Mouse (Mus musculus) frontal cortex, postnatal 10 days (tissue): ENCODE measurements around the gene Gabpa.

ENCODE experiments used
- DNase-seq, 2 experiments: peaks; one replicate each; pipeline ENCODE4 v3.0.0; 2022; ENCODE audit warnings: low spot score in 2 of 2, mixed read lengths in 1 of 2

Gabpa gene

DNA sequence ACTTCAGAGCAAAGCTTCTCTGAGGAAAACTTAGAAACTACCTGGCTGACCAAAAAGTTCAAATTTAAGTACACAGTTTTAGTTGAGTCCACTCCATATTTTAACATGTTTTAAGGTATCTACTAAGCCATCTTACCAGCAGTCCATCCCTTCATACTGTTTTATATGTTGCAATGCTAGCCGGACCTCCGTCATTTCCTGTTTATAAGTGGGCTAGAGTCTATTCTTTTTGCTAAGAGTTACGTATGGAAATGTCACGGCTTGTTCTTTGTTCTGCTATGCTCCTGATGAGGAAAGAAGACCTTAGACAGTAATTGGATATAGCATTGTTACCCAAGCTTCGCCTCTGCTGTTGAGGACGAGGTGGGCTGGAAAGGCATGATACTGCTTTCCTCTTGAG lies 18.8 kb downstream of the Gabpa start:
- no peak for DNase-seq

- DNase-seq, result no peak
Observed at GRCm38 (mm10) chr16:84864656-84865055, 29.9 kb downstream of the Gabpa start.

DNA sequence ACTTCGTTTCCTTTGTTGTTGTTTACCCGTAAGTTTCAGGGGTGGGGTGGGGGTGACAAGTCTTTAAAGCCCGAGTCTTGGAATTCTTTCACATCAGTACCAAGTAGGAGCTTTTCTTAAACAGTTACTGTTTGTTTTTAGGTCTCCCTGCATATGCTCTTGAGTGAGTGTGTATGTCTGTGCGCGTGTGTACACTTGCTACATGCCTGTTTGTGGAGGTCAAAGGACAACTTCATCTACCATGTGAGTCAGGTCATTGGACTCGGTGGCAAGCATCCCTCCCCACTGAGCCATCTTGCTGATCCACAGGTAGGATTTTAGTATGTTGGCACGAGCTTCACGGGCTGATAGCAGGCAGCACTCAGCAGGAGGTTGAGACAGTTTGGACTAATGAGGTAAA lies 39.1 kb downstream of the Gabpa start:
- DNase-seq, result no peak

DNA sequence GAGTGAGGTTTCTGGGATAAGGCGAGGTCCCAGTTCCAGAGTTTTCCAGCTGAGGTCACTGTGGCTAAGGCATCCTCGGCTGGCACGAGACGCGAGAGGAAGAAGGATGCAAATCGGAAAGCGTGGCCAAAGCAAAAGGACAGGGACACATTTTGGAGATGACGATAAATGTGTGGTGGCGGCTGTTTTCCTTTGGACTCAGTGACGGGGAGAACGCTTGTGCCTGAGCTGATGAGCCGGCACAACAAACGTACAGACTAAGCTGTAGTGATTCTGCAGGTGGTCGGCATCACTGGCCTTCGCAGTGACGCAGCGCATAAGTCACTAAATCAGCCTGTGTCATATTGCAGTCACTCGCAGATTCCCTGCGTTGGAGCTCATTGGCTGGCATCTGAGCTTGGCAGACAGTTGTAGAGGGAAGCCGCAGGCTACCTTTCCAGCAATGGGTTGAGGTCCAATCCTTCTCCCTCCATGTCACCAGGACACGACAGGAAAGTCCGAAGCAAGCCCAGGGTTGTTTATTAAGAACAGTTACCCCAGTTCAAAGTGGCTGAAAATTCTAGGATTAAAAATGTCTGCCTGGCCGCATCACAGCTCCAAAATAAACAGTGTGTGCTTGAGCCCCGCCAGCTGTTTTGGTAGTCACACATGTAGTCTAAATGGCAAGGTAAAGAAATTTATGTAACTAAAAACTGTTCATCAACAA lies 40.4 kb downstream of the Gabpa start:
- peak in 1 of 2 experiments; percentile 24 for DNase-seq

GRCm38 (mm10) chr16:84875718-84876035 lies 41.0 kb downstream of the Gabpa start:
- no peak for DNase-seq

DNA sequence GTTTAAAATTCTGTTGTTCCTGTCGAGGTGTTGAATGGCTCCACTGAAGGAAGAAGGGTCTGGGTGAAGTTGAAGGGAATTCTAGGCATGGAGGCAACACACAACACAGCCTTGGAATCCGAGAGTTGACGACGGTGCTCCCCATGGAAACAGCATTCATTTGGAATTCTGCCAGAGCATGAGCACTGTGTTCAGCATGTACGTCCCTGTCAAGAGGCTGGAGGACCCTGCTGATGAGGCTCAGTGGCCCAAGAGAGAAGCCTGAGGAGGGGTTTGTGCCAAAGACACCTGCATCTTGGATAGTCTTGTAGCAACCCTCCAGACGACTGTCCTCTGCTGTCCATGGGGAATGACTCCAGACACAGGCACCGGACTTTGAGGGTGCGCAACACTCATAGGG lies 41.4 kb downstream of the Gabpa start:
- no peak for DNase-seq

GRCm38 (mm10) chr16:84879146-84879545 lies 44.4 kb downstream of the Gabpa start:
- peak in 1 of 2 experiments; percentile 50 for DNase-seq

- DNase-seq, result no peak
Observed at GRCm38 (mm10) chr16:84881168-84881567, 46.4 kb downstream of the Gabpa start.

DNA sequence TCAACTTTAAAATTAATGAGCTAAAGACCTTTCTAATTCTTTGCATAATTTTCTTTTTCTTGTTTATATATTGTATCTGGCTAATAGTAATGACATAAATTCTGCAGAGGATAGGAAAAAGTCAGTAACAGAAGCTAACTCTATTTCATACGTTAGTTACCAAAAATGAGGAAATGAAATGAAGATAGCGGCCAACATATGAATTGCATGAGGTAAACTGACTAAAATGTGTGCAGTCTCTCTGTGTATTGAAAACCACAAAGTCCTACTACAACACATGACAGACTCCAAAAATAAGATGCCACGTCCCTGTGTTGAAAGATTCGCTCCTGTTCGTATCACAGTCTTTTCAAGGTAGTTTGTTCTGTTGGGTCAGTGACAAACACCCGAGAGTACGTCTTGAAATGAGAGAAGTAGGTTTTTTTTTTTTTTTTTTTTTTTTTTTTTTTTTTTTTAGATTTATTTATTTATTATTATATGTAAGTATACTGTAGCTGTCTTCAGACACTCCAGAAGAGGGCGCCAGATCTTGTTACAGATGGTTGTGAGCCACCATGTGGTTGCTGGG lies 47.1 kb downstream of the Gabpa start:
- no peak for DNase-seq

- DNase-seq, result no peak
Observed at GRCm38 (mm10) chr16:84884572-84884971, 49.8 kb downstream of the Gabpa start.

GRCm38 (mm10) chr16:84902995-84903394 lies 68.3 kb downstream of the Gabpa start:
- no peak for DNase-seq

DNA sequence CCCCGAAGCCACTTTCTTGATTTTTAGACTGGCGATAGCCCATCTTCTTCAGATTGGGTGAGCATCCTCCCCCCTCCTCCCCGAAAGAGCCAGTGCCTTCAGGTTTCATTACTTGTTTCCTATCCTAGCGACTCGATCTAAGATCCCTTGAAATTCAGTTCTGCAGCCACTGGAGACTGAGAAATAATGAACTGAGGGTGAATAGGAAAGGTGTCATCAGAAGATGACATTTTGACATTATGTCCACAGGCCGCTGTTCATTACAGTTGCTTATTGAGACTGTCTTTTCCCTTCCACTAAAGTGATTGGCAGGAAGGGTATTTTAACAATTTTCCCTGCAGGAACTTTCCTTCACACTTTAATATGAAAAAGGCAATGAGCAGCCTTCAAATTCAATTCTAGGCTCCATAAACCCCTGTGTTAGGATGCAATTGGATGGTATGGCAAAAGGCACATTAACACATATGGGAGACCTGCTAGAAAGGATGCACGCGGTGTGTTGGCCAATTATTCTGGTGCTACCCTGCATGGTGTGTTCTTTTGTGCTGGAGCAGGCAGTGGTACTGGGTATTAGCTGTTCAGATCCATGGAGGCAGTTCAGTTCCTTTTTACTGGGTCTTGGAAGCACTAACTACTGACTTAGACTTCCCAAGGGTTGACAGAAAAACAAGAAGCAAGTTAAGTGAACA lies 76.9 kb downstream of the Gabpa start:
- DNase-seq, result no peak
